Mouse (Mus musculus): ENCODE measurements at regions not wholly inside any gene's neighbourhood (a gene's known extent, or its start where the extent isn't known, plus 50 kb on each side); places are given as distances from the start of the nearest gene placed in this dataset.

GRCm38 (mm10) chr2:166476953-166477352 is 236.7 kb downstream of the Prex1 start:
- no peak for TF ChIP-seq POLR2A (IDR thresholded peaks at IDR 0.05; ENCODE audit: borderline replicate concordance, insufficient read depth, low read length)
- no peak for TF ChIP-seq CTCF (IDR thresholded peaks at IDR 0.05; ENCODE audit: borderline replicate concordance, insufficient read depth, low read depth, low read length)
